32 mouse cellular contexts compared by ENCODE assay signal in the genomic region with DNA sequence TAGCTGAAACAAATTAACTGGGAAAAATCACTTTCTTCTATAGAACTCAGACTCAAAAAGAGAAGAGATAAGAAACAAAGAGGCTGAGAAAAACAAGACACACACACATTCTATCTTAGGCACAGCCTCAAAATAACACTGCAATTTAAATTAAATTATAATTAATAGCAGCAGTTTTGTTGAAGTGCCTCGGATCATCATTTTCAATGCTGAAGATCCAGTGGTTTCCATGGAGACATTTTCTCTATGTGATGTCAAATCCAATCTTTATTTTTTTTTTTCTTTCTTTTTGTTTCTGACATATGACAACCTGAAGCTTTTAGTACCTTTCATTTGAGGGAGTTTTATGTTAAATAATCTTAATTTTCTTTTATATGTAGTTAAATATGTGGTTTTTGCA.
DNase-seq lines count a peak whose midpoint lies in the region; ATAC-seq lines count a peak whose summit lies in the region.
"Had no signal": no experiment of that assay in that cellular context is flagged by ENCODE, and none has a peak within 500 bp of the region (broad histone marks: within the 10 kb centered on the region; RNA-seq: fewer than 3 reads in every experiment).

No protein-coding gene starts in this region.

- DNase-seq in forebrain, embryonic 11.5 days (ENCODE audit: low spot score) = no peak
- peak; percentile 59 for DNase-seq in hindbrain, embryonic 14.5 days (ENCODE audit: low spot score)
- no peak for DNase-seq in hindbrain, embryonic 11.5 days (ENCODE audit: low spot score)
- no peak for DNase-seq in urinary bladder, postnatal 14 days (ENCODE audit: low spot score)
- DNase-seq in lung, adult 18-20 months = no peak
- DNase-seq: adrenal gland, adult 2 months; adrenal gland, postnatal 36 days; cerebellum, adult 8-10 months; embryo, embryonic 11 days; gastrocnemius, postnatal 10 days; heart, postnatal 10 days; kidney, adult 9 months; kidney, postnatal 10 days; layer of hippocampus, postnatal 36 days; liver, embryonic 13.5 days; lung, adult 2 months; lung, postnatal 10 days; right cerebral cortex, postnatal 4 days; thymus, adult 18-20 months; thymus, postnatal 36 days had no signal

- H3K4me2 ChIP-seq in forebrain, embryonic 13.5 days = no peak overlapping the region
- no peak overlapping the region for H3K4me2 ChIP-seq in forebrain, embryonic 11.5 days (ENCODE audit: low read depth, low read length, severe bottlenecking)
- no peak overlapping the region for H3K4me2 ChIP-seq in hindbrain, embryonic 14.5 days (replicated peaks)
- H3K4me2 ChIP-seq in hindbrain, embryonic 11.5 days (replicated peaks; ENCODE audit: low read depth, low read length) = no peak overlapping the region
- H3K4me2 ChIP-seq in forebrain, embryonic 16.5 days (ENCODE audit: low read length) = no peak overlapping the region
- no peak overlapping the region for H3K4me2 ChIP-seq in midbrain, embryonic 16.5 days (ENCODE audit: low read length)
- H3K4me2 ChIP-seq: embryonic facial prominence, embryonic 12.5 days; heart, embryonic 13.5 days; limb, embryonic 15.5 days; liver, embryonic 13.5 days had no signal

- H3K9ac ChIP-seq in forebrain, embryonic 13.5 days = no peak overlapping the region
- H3K9ac ChIP-seq in forebrain, embryonic 11.5 days (ENCODE audit: low read length) = no peak overlapping the region
- no peak overlapping the region for H3K9ac ChIP-seq in hindbrain, embryonic 14.5 days
- no peak overlapping the region for H3K9ac ChIP-seq in hindbrain, embryonic 11.5 days (ENCODE audit: low read depth, low read length)
- no peak overlapping the region for H3K9ac ChIP-seq in forebrain, embryonic 16.5 days (replicated peaks; ENCODE audit: low read depth, low read length)
- no peak overlapping the region for H3K9ac ChIP-seq in midbrain, embryonic 16.5 days (ENCODE audit: low read depth, low read length)
- H3K9ac ChIP-seq: embryonic facial prominence, embryonic 12.5 days; heart, embryonic 13.5 days; limb, embryonic 15.5 days; liver, embryonic 13.5 days had no signal

- no peak overlapping the region for H3K4me3 ChIP-seq in forebrain, embryonic 13.5 days
- no peak overlapping the region for H3K4me3 ChIP-seq in forebrain, embryonic 11.5 days (ENCODE audit: low read depth, low read length)
- H3K4me3 ChIP-seq in hindbrain, embryonic 14.5 days (replicated peaks; ENCODE audit: low read length) = no peak overlapping the region
- no peak overlapping the region for H3K4me3 ChIP-seq in hindbrain, embryonic 11.5 days (ENCODE audit: low read depth, low read length)
- no peak overlapping the region for H3K4me3 ChIP-seq in forebrain, embryonic 16.5 days (replicated peaks; ENCODE audit: low read length)
- H3K4me3 ChIP-seq in midbrain, embryonic 16.5 days (ENCODE audit: low read depth, low read length) = no peak overlapping the region
- H3K4me3 ChIP-seq: embryonic facial prominence, embryonic 12.5 days; heart, embryonic 13.5 days; limb, embryonic 10.5 days; limb, embryonic 15.5 days; liver, embryonic 13.5 days had no signal

- WGBS in forebrain, embryonic 13.5 days = 65% methylated on average over 1 of the region's 1 CpGs
- WGBS in forebrain, embryonic 11.5 days = 67% methylated on average over 1 of the region's 1 CpGs
- WGBS in hindbrain, embryonic 14.5 days = 33% methylated on average over 1 of the region's 1 CpGs
- WGBS in hindbrain, embryonic 11.5 days = 67% methylated on average over 1 of the region's 1 CpGs
- 28% methylated on average over 1 of the region's 1 CpGs for WGBS in forebrain, embryonic 16.5 days
- WGBS in midbrain, embryonic 16.5 days = 33% methylated on average over 1 of the region's 1 CpGs

- H3K36me3 ChIP-seq in forebrain, embryonic 13.5 days (ENCODE audit: poor library complexity, severe bottlenecking) = no peaks in the 10 kb centered on the region
- H3K36me3 ChIP-seq in forebrain, embryonic 11.5 days (ENCODE audit: control insufficient read depth, insufficient read depth, low read length) = no peaks in the 10 kb centered on the region
- H3K36me3 ChIP-seq in hindbrain, embryonic 14.5 days (replicated peaks; ENCODE audit: control insufficient read depth, insufficient read depth) = no peaks in the 10 kb centered on the region
- no peaks in the 10 kb centered on the region for H3K36me3 ChIP-seq in hindbrain, embryonic 11.5 days (ENCODE audit: control insufficient read depth, insufficient read depth, low read length)
- H3K36me3 ChIP-seq in forebrain, embryonic 16.5 days (ENCODE audit: control insufficient read depth, insufficient read depth) = no peaks in the 10 kb centered on the region
- no peaks in the 10 kb centered on the region for H3K36me3 ChIP-seq in midbrain, embryonic 16.5 days (ENCODE audit: control insufficient read depth, insufficient read depth, low read length)
- H3K36me3 ChIP-seq: embryonic facial prominence, embryonic 12.5 days; heart, embryonic 13.5 days; limb, embryonic 10.5 days; limb, embryonic 15.5 days; liver, embryonic 13.5 days had no signal

- peaks cover 26% of the 10 kb centered on the region for H3K4me1 ChIP-seq in forebrain, embryonic 13.5 days
- no peaks in the 10 kb centered on the region for H3K4me1 ChIP-seq in forebrain, embryonic 11.5 days (replicated peaks; ENCODE audit: control insufficient read depth, insufficient read depth, low read length)
- peaks cover 16% of the 10 kb centered on the region; the same call in 1 of the 2 replicates for H3K4me1 ChIP-seq in hindbrain, embryonic 14.5 days (replicated peaks; ENCODE audit: control insufficient read depth, insufficient read depth, low read length)
- no peaks in the 10 kb centered on the region for H3K4me1 ChIP-seq in hindbrain, embryonic 11.5 days (replicated peaks; ENCODE audit: control insufficient read depth, insufficient read depth, low read length)
- peaks cover 17% of the 10 kb centered on the region for H3K4me1 ChIP-seq in forebrain, embryonic 16.5 days (replicated peaks; ENCODE audit: control insufficient read depth, insufficient read depth, low read length)
- peaks cover 17% of the 10 kb centered on the region for H3K4me1 ChIP-seq in midbrain, embryonic 16.5 days (ENCODE audit: control insufficient read depth, insufficient read depth, low read length)
- H3K4me1 ChIP-seq: embryonic facial prominence, embryonic 12.5 days; heart, embryonic 13.5 days; limb, embryonic 15.5 days; liver, embryonic 13.5 days had no signal

- no peaks in the 10 kb centered on the region for H3K9me3 ChIP-seq in forebrain, embryonic 13.5 days (replicated peaks)
- H3K9me3 ChIP-seq in forebrain, embryonic 11.5 days (ENCODE audit: control insufficient read depth, low read length) = no peaks in the 10 kb centered on the region
- H3K9me3 ChIP-seq in hindbrain, embryonic 14.5 days (ENCODE audit: control insufficient read depth, low read length) = no peaks in the 10 kb centered on the region
- no peaks in the 10 kb centered on the region for H3K9me3 ChIP-seq in hindbrain, embryonic 11.5 days (ENCODE audit: control insufficient read depth, low read length)
- H3K9me3 ChIP-seq in forebrain, embryonic 16.5 days (ENCODE audit: control insufficient read depth, low read length) = no peaks in the 10 kb centered on the region
- no peaks in the 10 kb centered on the region for H3K9me3 ChIP-seq in midbrain, embryonic 16.5 days (replicated peaks; ENCODE audit: control insufficient read depth, low read length, poor library complexity, severe bottlenecking)
- H3K9me3 ChIP-seq: embryonic facial prominence, embryonic 12.5 days; heart, embryonic 13.5 days; limb, embryonic 10.5 days; limb, embryonic 15.5 days; liver, embryonic 13.5 days had no signal

- H3K27ac ChIP-seq in forebrain, embryonic 13.5 days = peak overlapping the region; percentile 55
- no peak overlapping the region for H3K27ac ChIP-seq in forebrain, embryonic 11.5 days (ENCODE audit: low read depth, low read length)
- H3K27ac ChIP-seq in hindbrain, embryonic 14.5 days = peak overlapping the region; percentile 63
- no peak overlapping the region for H3K27ac ChIP-seq in hindbrain, embryonic 11.5 days (ENCODE audit: low read depth, low read length)
- peak overlapping the region; percentile 83 for H3K27ac ChIP-seq in forebrain, embryonic 16.5 days (ENCODE audit: low read length)
- peak overlapping the region; percentile 72 for H3K27ac ChIP-seq in midbrain, embryonic 16.5 days (ENCODE audit: low read length)
- H3K27ac ChIP-seq: embryonic facial prominence, embryonic 12.5 days; heart, embryonic 13.5 days; limb, embryonic 10.5 days; limb, embryonic 15.5 days; liver, embryonic 13.5 days; macrophage; stomach, postnatal 0 days had no signal

- no peaks in the 10 kb centered on the region for H3K27me3 ChIP-seq in forebrain, embryonic 13.5 days
- no peaks in the 10 kb centered on the region for H3K27me3 ChIP-seq in forebrain, embryonic 11.5 days (ENCODE audit: control insufficient read depth, insufficient read depth, low read length)
- no peaks in the 10 kb centered on the region for H3K27me3 ChIP-seq in hindbrain, embryonic 14.5 days (ENCODE audit: control insufficient read depth, insufficient read depth, low read length)
- H3K27me3 ChIP-seq in hindbrain, embryonic 11.5 days (ENCODE audit: control insufficient read depth, insufficient read depth, low read length) = no peaks in the 10 kb centered on the region
- H3K27me3 ChIP-seq in forebrain, embryonic 16.5 days (replicated peaks; ENCODE audit: control insufficient read depth, insufficient read depth, low read length) = no peaks in the 10 kb centered on the region
- no peaks in the 10 kb centered on the region for H3K27me3 ChIP-seq in midbrain, embryonic 16.5 days (ENCODE audit: control insufficient read depth, insufficient read depth, low read depth, low read length)
- H3K27me3 ChIP-seq: CH12.LX; embryonic facial prominence, embryonic 12.5 days; heart, embryonic 13.5 days; limb, embryonic 15.5 days; liver, embryonic 13.5 days had no signal

- no peak for ATAC-seq in forebrain, embryonic 13.5 days
- no peak for ATAC-seq in forebrain, embryonic 11.5 days (replicated peaks; ENCODE audit: low FRiP score)
- ATAC-seq in hindbrain, embryonic 14.5 days (ENCODE audit: low FRiP score) = no peak
- no peak for ATAC-seq in hindbrain, embryonic 11.5 days (ENCODE audit: low FRiP score)
- peak; percentile 45 for ATAC-seq in forebrain, embryonic 16.5 days
- ATAC-seq in midbrain, embryonic 16.5 days = no peak
- ATAC-seq: activated CD4-positive, CD25-positive, alpha-beta regulatory T cell, adult 4 months; intestine, embryonic 16.5 days had no signal

Comparison
In these comparisons a context has a peak if more than half of its experiments do, and no peak if none do; other contexts are left out.
1. H3K27ac ChIP-seq: peak in forebrain, embryonic 13.5 days (single experiment), hindbrain, embryonic 14.5 days (single experiment), forebrain, embryonic 16.5 days (single experiment) and midbrain, embryonic 16.5 days (single experiment); none in forebrain, embryonic 11.5 days (single experiment) and hindbrain, embryonic 11.5 days (single experiment).